Mouse (Mus musculus) thymus, adult 2 months (tissue): Measurements from ENCODE around the gene Stk10.

ENCODE experiments used
- CTCF ChIP-seq: fragments of 200-500 bp; IDR thresholded peaks from 2 replicates; pipeline ENCODE4 v1.5.1; 2012; ENCODE audit warnings: mild to moderate bottlenecking, control low read depth, low read length, moderate library complexity, borderline replicate concordance; ENCODE audit not compliant: control insufficient read depth, poor library complexity, insufficient read depth; ENCODE audit errors: extremely low read depth
- POLR2A ChIP-seq: fragments of 200-500 bp; IDR thresholded peaks from 2 replicates; pipeline ENCODE4 v1.6.1; 2012; ENCODE audit warnings: mild to moderate bottlenecking, low read length, control low read depth, moderate library complexity; ENCODE audit not compliant: control insufficient read depth, poor library complexity, insufficient read depth; ENCODE audit errors: extremely low read depth

GRCm38 (mm10) chr11:32626079-32626478 is 93.0 kb downstream of the Stk10 start:
- TF ChIP-seq CTCF (no peak), POLR2A (no peak)
